Mouse (Mus musculus) urinary bladder, postnatal 4 days (tissue): ENCODE measurements around the gene Cpt1b.
A peak's percentile ranks its signal among the peaks of the same experiment; 100 is the strongest.
"Not testable (repeated sequence)": the region's sequence is repeated elsewhere in the genome, so short reads cannot be mapped to it uniquely, and the experiment has no call there.

Source experiments
- DNase-seq, 2 experiments: peaks; one replicate each; pipeline ENCODE4 v3.0.0; 2021 to 2022; ENCODE audit warnings: low spot score in 2 of 2

Cpt1b gene

DNA sequence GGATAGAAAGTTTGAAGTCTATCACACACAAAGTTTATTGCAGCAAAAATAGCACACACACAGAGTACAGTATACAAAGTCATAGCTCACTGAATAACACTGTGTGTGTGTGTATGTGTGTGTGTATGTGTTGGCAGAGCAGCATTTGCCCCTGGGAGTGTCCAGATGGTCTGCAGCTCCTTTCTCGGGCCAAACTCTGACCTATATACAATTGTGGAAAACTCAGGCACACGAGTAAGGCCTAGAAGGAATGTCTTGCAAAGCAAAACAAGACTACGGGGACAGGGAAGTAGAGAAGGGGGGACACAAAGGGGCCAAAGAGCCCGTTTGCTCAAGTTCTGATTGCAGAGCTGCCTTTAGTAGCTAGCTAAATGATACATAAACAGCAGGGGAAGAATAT is 7.3 kb upstream of the Cpt1b start:
- DNase-seq, result no peak

DNA sequence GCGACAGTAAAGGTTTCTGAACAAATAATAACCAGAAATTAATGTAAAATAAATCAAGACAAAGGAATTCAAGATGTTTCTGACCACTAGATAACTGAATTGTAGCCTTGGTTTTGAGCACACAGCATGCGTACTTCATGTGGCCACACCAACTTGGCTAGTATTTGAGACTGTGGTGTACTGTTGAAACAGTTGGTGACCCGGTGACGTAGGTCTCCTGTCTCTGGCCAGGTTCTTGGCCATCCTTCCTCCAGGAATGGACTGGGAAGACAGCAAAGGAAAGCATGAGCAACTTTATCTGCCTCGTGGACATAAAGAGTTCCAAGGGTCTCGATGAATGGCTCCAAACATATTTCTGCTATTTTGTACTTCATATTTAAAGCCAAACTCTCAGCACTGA is 6.1 kb upstream of the Cpt1b start:
- no peak for DNase-seq

DNA sequence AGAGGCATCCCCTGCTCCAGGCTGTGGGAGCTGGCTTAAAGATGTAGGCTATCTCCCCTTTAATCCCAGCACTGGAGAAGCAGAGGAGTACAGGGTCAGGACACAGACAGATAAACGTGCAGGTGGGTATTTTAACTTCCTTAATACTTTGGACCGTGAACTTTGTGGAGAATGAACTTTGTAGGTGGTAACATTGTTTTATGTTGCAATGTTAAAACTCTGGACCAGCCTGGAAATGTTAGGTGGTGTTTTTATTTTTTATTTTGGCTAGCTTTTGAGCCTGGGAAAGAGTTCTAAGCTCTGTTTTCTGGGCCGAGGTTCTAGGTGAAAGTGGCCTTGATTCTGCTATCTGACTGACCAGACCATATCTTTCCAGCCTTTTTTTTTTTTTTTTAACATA is 5.6 kb upstream of the Cpt1b start:
- no peak for DNase-seq

DNA sequence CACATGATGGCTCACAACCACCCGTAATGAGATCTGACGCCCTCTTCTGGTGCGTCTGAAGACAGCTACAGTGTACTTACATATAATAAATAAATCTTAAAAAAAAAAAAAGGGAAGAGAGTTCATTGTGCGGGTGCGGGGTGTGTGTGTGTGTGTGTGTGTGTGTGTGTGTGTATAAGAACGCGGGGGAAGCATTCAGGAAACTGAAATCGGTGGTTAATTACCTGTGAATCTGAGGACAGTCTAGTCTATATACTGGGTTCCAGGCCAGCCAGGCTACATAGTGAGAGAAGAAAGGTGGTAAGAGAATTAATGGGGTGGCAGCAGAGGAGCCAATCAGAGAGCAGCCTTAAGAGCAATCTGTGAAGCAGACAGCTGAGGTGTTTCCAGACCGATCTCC is 5.1 kb upstream of the Cpt1b start:
- not testable (repeated sequence) for DNase-seq

DNA sequence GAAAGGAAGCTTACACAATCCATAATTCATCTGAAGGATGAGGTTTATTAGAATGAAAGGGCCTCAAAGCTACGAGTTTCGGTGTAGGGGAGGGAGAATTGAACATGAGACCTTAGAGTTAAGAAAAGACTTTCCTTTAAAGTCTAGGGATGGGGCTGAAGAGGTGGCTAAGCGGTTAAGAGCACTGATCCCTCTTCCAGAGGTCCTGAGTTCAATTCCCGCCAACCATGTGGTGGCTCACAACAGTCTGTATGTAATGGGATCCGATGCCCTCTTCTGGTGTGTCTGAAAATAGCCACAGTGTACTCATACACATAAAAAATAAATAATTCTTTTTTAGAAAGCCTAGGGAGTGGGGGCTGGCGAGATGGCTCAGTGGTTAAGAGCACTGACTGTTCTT is 4.7 kb upstream of the Cpt1b start:
- DNase-seq, result no peak

DNA sequence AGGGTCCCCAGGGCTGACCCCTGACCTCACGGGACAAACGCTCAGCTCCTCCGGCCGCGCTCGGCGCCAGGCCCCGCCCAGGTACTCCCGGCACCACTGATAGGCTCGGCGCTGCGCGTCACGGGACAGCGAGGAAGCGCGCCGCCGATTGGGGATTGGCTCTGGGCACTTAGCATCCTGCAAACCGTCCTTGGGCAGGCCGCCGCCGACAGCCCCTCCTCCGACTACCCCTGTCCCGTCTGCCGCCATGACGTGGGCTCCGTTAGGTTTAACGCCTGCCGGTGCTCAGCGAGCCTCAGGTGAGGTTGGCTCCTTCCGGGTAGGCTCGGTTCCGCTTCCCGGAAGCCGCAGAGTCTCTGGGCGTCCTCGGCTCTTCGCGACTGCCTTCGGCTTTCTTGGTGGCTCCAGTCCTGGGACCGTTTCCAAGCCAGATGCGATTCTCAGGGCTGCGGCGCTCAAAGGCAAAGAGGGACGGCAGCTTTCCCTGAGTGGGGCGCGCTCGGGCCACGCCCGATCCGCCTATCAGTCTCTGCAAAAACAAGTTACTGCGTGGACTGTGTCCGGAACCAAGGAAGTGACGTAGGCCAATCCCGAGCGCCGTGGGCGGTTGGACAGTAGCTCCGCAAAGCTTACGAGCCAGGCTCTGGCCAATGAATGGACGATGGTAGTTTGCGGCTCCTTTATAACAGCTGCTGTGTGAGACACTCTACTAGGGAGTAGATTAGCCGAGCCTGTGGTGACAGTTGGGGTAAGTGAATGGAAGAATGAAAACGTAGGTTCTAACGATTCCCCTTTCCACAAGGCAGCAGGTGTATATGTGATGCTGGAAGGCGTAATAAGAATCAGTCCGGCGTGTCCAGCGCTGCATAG is 3.9 kb upstream of the Cpt1b start, which contains the start of the genes C730034F03Rik, Gm44502 and Chkb:
C730034F03Rik (plus strand) TSS at position 238 of the 870 bp plus-strand sequence.
Gm44502 (minus strand) TSS at position 345 of the 870 bp plus-strand sequence.
Chkb (minus strand) TSS at position 557 of the 870 bp plus-strand sequence.
- peak; percentile 87 to 91 for DNase-seq

DNA sequence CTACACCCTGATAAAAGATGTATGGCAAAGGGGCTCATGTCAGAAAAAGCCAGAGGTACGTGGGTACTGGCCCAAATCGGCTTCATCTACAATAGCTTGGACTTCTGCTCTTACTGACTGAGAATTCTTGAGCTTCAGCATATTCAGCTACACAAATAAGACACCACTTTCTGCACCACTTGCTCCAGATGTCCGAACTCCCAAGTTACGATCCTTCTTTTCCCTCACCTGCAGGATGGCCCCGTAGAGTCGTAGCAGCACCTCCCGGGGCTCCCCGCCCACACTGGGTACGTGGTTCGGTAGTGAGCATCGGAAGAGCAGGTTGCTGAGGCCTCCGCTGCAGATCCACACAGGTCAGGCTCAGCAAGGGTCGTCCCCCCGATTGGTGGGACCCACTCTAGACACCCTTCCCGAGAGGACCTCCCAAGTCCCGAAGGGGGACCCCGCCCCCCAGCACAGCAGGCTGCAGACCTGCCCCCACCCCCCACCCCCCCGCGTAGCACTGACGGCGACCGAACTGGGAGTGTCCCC is 3.2 kb upstream of the Cpt1b start:
- no peak for DNase-seq

DNA sequence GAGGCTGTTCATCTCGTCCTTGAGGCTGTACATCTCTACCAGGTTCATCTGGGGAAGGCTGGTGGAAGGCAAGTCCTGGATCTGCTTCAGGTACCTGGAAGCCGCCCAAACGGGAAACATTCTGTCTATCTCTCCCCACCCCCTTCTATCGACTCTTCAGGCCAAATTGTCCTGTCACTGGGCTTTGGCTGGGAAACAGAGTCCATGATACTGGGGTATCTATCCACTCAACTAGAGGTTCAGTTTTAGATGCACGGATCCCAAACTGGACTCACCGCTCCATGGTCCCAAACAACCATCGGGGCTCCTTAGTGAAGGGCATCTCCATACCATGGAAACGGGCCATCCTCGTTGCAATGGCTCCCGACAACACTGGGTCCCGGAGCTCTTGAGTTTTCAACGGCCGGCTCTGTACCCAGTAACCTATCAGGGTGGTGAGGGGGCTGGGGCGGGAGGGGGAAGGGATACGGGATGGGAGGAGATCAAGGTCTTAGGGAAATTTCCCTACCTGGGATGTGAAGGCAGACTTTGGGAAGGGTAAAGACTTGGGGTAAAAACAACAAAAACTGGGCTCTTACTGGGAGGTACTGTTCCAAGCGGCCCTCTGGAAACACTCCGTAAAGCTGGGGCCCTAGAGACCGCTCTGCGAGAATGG is 2.6 kb upstream of the Cpt1b start:
- no peak for DNase-seq

DNA sequence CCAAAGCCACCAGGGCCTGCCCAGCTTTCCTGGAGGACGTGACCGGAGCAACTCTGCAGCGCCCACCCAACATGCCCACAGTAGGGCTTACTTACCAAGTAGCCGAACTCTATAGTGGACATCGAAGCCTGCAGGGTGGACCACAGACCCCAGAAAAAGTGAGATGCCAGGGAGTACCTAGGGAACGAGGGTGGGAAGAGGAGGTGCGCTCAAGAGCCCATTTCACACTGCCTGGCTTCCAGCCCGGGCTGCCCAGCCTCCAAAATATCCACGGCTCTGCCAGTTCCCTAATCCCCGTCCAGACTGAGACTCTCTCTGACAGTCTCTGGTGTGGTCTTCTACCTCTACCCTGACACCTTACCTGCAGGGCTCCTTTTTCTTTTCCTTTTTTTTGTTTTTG is 1.1 kb upstream of the Cpt1b start:
- no peak for DNase-seq

DNA sequence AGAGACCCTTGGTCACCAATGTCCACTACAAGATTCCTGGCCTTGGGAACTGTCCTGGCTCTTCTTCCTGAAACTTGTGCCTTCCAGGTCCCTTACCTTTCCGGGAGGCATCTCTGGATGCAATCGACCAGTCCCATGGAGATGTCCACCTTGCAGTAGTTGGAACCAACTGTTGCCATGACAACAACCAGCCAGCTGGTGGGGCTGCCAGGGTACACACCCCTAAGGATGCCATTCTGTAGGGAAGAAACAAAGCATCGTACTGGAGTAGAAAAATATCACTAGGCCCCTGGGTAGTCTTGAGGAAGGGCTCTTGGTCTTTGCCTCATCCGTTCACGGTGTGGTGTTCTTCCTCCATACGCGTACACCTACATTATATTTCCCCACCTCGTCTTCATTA is 1.0 kb downstream of the Cpt1b start:
- DNase-seq, result peak in 1 of 2 experiments; percentile 53

DNA sequence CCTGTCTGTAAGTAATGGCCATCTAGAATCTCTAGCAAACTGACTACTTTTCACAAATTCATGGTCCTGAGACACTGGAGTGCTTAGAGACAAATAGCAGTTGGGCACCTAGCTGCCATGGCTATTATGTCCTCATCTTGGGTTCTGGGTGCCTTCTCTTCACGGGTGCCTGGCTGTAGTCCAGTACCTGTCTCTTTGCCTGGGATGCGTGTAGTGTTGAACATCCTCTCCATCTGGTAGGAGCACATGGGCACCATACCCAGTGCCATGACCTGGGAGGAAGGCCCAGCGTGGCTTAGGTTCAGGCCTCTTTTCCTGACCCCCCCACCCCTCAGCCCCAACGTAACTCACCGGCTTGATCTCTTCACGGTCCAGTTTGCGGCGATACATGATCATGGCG is 3.7 kb downstream of the Cpt1b start:
- DNase-seq, result no peak

DNA sequence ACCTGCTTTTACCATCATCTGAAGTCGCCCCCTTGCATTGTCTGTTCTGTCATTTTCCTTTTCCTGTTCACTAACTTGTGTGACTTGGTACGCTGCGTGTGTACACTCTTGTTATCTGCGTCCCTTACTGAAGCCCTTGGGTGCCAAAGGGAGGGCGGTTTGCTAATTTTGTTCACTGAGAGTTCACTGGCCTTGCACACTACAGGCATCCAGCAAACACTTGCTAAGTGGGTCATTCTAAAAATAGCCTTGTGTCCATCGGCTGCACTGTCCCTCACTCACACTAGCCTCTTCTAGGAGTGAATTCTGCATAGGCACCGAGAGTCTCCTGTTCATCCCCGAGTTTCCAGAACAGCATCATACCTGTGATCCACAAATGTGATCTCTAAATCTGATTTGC is 10.4 kb downstream of the Cpt1b start:
- DNase-seq, result no peak

DNA sequence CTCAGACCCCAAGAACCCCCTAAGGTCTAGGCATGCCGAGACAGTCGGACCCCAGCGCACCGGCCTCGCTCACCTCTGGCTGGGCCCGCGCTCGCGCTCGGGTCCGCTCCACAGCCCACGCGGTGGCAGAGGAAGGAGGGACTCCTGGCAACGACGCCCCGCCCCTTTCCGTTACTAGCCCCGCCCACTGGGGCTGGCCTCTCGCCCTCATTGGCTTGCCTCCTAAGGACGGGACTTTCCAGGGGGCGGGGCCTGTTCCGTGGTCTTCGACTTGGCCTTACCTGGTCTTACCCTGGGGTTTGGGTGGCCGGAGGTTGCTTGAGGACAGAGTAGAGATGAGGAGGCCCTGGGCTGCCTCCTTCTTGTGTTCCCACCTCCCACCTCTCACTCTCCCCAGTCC is 15.5 kb downstream of the Cpt1b start, which contains the start of gene Syce3:
Syce3 (minus strand) TSS at position 386 of the 400 bp plus-strand sequence.
- DNase-seq, result no peak

DNA sequence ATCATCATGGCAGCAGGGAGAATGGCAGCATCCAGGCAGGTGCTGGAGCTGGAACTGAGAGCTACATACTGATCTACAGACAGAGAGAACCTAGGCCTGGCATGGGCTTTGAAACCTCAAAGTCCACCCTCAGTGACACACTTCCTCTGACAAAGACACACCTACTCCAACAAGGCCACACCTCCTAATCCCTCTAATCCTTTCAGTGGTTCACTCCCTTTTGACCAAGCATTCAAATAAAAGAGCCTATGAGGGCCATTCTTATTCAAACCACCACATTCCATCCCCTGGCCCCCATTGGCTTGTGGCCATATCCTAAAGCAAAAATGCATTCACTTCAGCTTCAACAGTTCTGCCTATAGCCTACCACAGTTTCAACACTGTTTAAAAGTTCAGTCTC is 19.0 kb downstream of the Cpt1b start:
- DNase-seq, result no peak

DNA sequence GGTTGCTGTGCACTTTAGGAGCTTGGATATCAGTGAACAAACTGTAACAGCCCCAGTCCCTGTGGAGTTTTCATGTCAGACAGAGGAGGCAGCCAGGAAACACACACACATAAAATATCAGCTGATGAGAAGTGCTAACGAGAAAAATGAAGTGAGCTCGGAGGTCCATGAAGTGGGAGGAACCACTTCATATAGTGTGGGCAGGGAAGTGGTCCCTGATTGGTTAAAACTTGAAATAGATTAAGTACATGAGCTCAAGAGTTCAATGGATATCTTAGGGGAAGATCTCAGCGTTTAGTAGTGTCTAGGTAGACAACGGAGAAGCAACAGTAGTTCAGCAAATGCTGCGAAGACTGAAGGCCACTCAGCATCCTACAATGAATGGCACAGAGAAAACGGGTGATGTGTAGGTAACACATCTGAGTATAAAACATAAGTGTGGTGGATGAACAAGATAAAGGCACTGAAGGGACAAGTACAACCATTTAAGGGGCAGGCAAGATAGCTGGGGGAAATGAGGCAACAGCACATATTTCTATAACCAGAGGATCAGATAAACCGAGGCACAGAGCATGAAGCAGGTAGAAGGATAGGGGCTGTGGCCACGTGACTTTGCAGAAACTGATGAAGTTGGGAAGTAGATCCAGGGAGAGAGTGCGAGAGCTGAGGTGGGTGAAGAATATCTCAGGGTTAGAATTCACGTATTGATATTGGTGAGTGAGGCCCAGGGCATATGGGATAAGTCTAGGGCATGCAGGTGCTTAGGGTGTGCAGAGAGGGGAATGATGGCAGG is 20.6 kb downstream of the Cpt1b start:
- no peak for DNase-seq

DNA sequence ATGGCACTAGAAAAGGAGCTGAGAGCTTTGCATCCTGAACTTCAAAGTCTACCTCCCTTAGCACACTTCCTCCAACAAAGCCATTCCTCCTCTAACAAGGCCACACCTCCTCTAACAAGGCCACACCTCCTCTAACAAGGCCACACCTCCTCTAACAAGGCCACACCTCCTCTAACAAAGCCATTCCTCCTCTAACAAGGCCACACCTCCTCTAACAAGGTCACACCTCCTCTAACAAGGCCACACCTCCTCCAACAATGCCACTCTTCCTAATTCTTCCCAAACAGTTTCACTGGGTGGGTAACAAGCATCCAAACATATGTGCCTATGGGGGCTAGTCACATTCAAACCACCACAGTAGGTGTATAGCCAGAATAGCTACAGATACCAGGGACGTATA is 23.2 kb downstream of the Cpt1b start:
- no peak for DNase-seq

DNA sequence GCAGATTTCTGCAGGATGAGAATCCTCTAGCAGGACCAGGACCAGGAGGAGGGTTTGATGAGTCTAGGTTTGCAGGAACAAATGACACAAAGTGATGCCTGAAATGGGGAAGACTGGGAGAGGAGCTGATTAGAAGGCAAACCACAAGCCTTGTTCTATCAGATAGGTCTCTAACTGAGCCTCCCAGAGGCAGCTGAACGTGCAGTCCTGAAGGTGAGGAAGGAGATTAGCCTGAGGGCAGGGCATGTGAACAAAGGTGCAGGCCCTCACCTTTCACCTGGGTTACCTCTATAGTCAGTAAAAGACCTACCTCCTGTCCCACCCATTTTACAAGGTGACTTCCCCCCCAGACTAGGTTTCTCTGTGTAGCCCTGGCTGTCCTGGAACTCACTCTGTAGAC is 25.9 kb downstream of the Cpt1b start:
- DNase-seq, result no peak

DNA sequence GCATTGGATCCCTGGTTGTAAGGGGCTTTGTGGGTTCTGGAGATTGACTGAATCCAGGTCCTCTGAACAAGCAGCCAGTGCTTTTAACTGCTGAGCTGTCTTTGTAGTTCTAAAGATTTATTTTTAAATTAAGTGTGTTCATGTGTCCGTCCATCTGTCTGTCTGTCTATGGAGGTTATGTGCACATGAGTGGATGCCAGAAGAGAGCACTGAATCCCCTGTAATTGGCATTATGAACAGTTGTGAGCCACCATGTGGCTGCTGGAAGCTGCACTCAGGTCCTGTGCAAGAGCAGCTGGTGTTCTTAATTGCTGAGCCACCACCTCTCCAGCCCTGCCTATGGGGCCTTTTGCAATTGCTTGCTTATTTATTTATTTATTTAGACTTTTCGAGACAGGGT is 27.5 kb downstream of the Cpt1b start:
- DNase-seq, result no peak

DNA sequence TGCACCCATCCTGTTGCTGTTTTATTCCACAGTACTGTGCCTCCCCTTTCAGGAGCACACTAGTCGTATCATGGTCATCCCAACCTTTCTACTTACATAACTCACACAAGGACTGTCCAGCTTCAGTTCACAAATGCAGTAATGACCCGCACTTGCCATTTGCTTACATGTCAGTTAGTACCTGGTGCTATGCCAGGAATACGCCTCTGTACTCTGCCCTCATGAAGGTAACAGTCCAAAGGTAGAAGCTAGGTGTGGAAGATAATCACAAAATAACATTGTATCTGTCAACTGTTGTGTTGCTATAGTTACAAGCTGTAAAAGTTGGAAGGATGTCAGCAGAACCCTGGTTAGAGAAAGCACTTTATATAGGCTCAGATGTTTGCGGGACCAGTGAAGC is 28.8 kb downstream of the Cpt1b start:
- DNase-seq, result no peak

DNA sequence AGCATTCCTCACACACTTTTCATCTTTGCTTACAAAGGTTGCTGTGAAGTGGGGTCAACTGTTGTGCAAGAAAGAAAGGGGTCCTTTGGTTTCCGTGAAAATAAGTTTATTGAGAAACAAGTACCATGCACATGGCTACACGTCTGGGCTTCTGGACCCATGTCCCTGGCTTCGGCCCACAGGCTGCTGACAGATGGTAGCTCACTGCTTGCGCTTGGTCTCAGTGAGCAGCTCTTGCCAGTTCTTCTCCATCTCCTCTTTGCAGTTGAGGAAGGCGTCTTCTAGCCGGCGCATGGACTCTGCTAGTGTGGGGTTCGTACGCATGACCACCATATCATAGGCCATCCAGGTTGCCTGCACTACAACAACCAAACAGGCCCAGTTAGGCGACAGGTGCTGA is 35.6 kb downstream of the Cpt1b start:
- DNase-seq, result no peak

DNA sequence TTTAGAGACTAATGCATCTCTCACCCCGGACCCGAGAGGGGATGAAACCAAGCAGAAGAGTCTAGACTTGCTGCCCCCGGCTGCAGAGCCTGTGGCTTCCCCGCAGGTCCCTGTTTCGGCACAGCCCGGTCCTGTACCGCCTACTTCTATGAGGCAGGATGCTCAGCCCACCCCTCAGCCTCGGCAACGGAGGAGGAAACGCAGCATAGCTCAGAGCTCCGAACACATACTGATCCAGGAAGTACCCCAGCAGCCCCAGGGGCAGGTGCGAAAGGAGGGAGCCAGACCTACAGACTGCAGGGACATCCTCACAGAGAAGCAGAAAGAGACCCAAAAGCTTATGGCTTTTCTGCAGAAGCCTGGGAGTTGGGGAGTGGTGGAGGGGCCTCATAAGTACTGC is 38.5 kb downstream of the Cpt1b start:
- no peak for DNase-seq

DNA sequence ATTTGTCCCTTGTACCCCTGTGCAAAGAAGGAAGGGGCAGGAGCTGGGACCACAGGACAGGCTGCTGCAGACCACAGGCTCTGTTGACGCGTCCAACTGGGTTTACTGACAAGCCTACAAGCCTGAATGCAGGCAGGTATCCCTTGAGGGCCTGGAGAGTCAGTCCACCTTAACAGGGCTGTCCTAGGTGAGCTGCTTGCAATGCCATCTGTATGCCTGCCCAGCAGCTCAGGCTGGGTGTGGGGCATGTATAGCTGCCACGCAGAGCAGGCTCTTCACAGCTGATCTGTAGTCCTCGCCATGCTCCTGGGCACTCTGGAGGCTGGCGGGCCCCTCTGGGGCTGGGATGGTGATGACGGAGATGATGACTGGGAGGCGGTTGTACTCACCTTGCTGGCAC is 41.0 kb downstream of the Cpt1b start, which contains the start of gene Klhdc7b:
Klhdc7b (plus strand) TSS at position 301 of the 400 bp plus-strand sequence.
- DNase-seq, result no peak
